ENCODE assay signal across 17 mouse cellular contexts in genomic region chr9:87894051-87894450, GRCm38 (mm10).
DNase-seq lines count a peak whose midpoint lies in the region; ATAC-seq and TF ChIP-seq lines count a peak whose summit lies in the region.
"Had no signal": no experiment of that assay in that cellular context is flagged by ENCODE, and none has a peak within 500 bp of the region (broad histone marks: within the 10 kb centered on the region; RNA-seq: fewer than 3 reads in every experiment).

No protein-coding gene starts in this region.

- no peaks in the 10 kb centered on the region for H3K36me3 ChIP-seq in forebrain, embryonic 10.5 days (replicated peaks)
- H3K36me3 ChIP-seq in forebrain, embryonic 16.5 days (ENCODE audit: control insufficient read depth, insufficient read depth) = no peaks in the 10 kb centered on the region
- H3K36me3 ChIP-seq in lung, embryonic 16.5 days (ENCODE audit: control insufficient read depth, insufficient read depth, low read length) = no peaks in the 10 kb centered on the region
- H3K36me3 ChIP-seq in forebrain, embryonic 12.5 days (replicated peaks) = no peaks in the 10 kb centered on the region
- no peaks in the 10 kb centered on the region for H3K36me3 ChIP-seq in midbrain, embryonic 15.5 days (replicated peaks)
- no peaks in the 10 kb centered on the region for H3K36me3 ChIP-seq in intestine, postnatal 0 days (ENCODE audit: control insufficient read depth, insufficient read depth)
- H3K36me3 ChIP-seq: liver, embryonic 13.5 days had no signal

- 39% methylated on average over 4 of the region's 4 CpGs for WGBS in forebrain, embryonic 10.5 days
- WGBS in forebrain, embryonic 16.5 days = 11% methylated on average over 4 of the region's 4 CpGs
- 19% methylated on average over 4 of the region's 4 CpGs for WGBS in lung, embryonic 16.5 days
- WGBS in forebrain, embryonic 12.5 days = 16% methylated on average over 4 of the region's 4 CpGs
- WGBS in midbrain, embryonic 15.5 days = 8% methylated on average over 4 of the region's 4 CpGs
- WGBS in intestine, postnatal 0 days = 42% methylated on average over 4 of the region's 4 CpGs

- no peaks in the 10 kb centered on the region for H3K9me3 ChIP-seq in forebrain, embryonic 10.5 days
- H3K9me3 ChIP-seq in forebrain, embryonic 16.5 days (ENCODE audit: control insufficient read depth, low read length) = no peaks in the 10 kb centered on the region
- peaks cover 2% of the 10 kb centered on the region; the same call in 1 of the 2 replicates for H3K9me3 ChIP-seq in lung, embryonic 16.5 days (ENCODE audit: control insufficient read depth, low read length)
- no peaks in the 10 kb centered on the region for H3K9me3 ChIP-seq in forebrain, embryonic 12.5 days
- H3K9me3 ChIP-seq in midbrain, embryonic 15.5 days = no peaks in the 10 kb centered on the region
- no peaks in the 10 kb centered on the region for H3K9me3 ChIP-seq in intestine, postnatal 0 days (ENCODE audit: control insufficient read depth)
- H3K9me3 ChIP-seq: liver, embryonic 13.5 days had no signal

- 0 out of 2 replicates have a peak overlapping the region, but pooled peaks have one; percentile 25 for H3K27ac ChIP-seq in forebrain, embryonic 10.5 days
- H3K27ac ChIP-seq in forebrain, embryonic 16.5 days (ENCODE audit: low read length) = no peak overlapping the region
- H3K27ac ChIP-seq in lung, embryonic 16.5 days (ENCODE audit: low read length) = no peak overlapping the region
- no peak overlapping the region for H3K27ac ChIP-seq in forebrain, embryonic 12.5 days
- H3K27ac ChIP-seq in midbrain, embryonic 15.5 days = no peak overlapping the region
- H3K27ac ChIP-seq in intestine, postnatal 0 days (ENCODE audit: low read depth, low read length) = no peak overlapping the region
- H3K27ac ChIP-seq: heart, adult 2 months; liver, embryonic 13.5 days had no signal

- H3K4me1 ChIP-seq in forebrain, embryonic 10.5 days = peaks cover 14% of the 10 kb centered on the region
- peaks cover 3% of the 10 kb centered on the region; the same call in 1 of the 2 replicates for H3K4me1 ChIP-seq in forebrain, embryonic 16.5 days (replicated peaks; ENCODE audit: control insufficient read depth, insufficient read depth, low read length)
- no peaks in the 10 kb centered on the region; the same call in 1 of the 2 replicates for H3K4me1 ChIP-seq in lung, embryonic 16.5 days (replicated peaks; ENCODE audit: control insufficient read depth, insufficient read depth, low read length)
- H3K4me1 ChIP-seq in forebrain, embryonic 12.5 days = peaks cover 13% of the 10 kb centered on the region
- peaks cover 9% of the 10 kb centered on the region; the same call in 1 of the 2 replicates for H3K4me1 ChIP-seq in midbrain, embryonic 15.5 days
- no peaks in the 10 kb centered on the region for H3K4me1 ChIP-seq in intestine, postnatal 0 days (replicated peaks; ENCODE audit: control insufficient read depth, insufficient read depth, low read length)
- H3K4me1 ChIP-seq: liver, embryonic 13.5 days had no signal

- H3K27me3 ChIP-seq in forebrain, embryonic 10.5 days (ENCODE audit: poor library complexity, severe bottlenecking) = no peaks in the 10 kb centered on the region
- H3K27me3 ChIP-seq in forebrain, embryonic 16.5 days (replicated peaks; ENCODE audit: control insufficient read depth, insufficient read depth, low read length) = no peaks in the 10 kb centered on the region
- H3K27me3 ChIP-seq in lung, embryonic 16.5 days (ENCODE audit: control insufficient read depth, insufficient read depth, low read depth, low read length) = no peaks in the 10 kb centered on the region
- H3K27me3 ChIP-seq in forebrain, embryonic 12.5 days = no peaks in the 10 kb centered on the region
- no peaks in the 10 kb centered on the region for H3K27me3 ChIP-seq in midbrain, embryonic 15.5 days (replicated peaks)
- H3K27me3 ChIP-seq in intestine, postnatal 0 days (replicated peaks; ENCODE audit: control insufficient read depth, insufficient read depth, low read length) = no peaks in the 10 kb centered on the region
- H3K27me3 ChIP-seq: liver, embryonic 13.5 days had no signal

- no peak for TF ChIP-seq CTCF in intestine, postnatal 0 days (IDR thresholded peaks at IDR 0.05; ENCODE audit: low read depth)

- no peak overlapping the region for H3K4me2 ChIP-seq in forebrain, embryonic 16.5 days (ENCODE audit: low read length)
- no peak overlapping the region for H3K4me2 ChIP-seq in lung, embryonic 16.5 days (ENCODE audit: low read depth, low read length)
- H3K4me2 ChIP-seq in forebrain, embryonic 12.5 days = no peak overlapping the region
- no peak overlapping the region for H3K4me2 ChIP-seq in midbrain, embryonic 15.5 days
- no peak overlapping the region for H3K4me2 ChIP-seq in intestine, postnatal 0 days (replicated peaks; ENCODE audit: low read depth)
- H3K4me2 ChIP-seq: liver, embryonic 13.5 days had no signal

- H3K4me3 ChIP-seq in forebrain, embryonic 10.5 days = no peak overlapping the region
- no peak overlapping the region for H3K4me3 ChIP-seq in forebrain, embryonic 16.5 days (replicated peaks; ENCODE audit: low read length)
- H3K4me3 ChIP-seq in lung, embryonic 16.5 days (ENCODE audit: low read length) = no peak overlapping the region
- H3K4me3 ChIP-seq in forebrain, embryonic 12.5 days (replicated peaks) = no peak overlapping the region
- H3K4me3 ChIP-seq in midbrain, embryonic 15.5 days = no peak overlapping the region
- H3K4me3 ChIP-seq in intestine, postnatal 0 days (ENCODE audit: low read depth, low read length) = no peak overlapping the region
- H3K4me3 ChIP-seq: heart, adult 2 months; liver, embryonic 13.5 days had no signal

- no peak for ATAC-seq in forebrain, embryonic 16.5 days
- ATAC-seq in lung, embryonic 16.5 days (ENCODE audit: low read depth) = peak; percentile 12; the same call in 1 of the 2 replicates
- ATAC-seq in forebrain, embryonic 12.5 days (ENCODE audit: low FRiP score) = 0 out of 2 replicates have a peak, but pooled peaks have one; percentile 43
- peak; percentile 86 for ATAC-seq in midbrain, embryonic 15.5 days (replicated peaks)
- ATAC-seq in intestine, postnatal 0 days = no peak
- no peak for ATAC-seq in megakaryocyte-erythroid progenitor cell, adult 5-6 weeks (replicated peaks; ENCODE audit: low FRiP score, low TSS enrichment, poor library complexity, severe bottlenecking)
- ATAC-seq: inflammation-experienced regulatory T-cells, adult 6 months had no signal

- H3K9ac ChIP-seq in forebrain, embryonic 16.5 days (replicated peaks; ENCODE audit: low read depth, low read length) = no peak overlapping the region
- no peak overlapping the region for H3K9ac ChIP-seq in lung, embryonic 16.5 days (ENCODE audit: low read length)
- H3K9ac ChIP-seq in forebrain, embryonic 12.5 days = no peak overlapping the region
- no peak overlapping the region for H3K9ac ChIP-seq in midbrain, embryonic 15.5 days
- no peak overlapping the region for H3K9ac ChIP-seq in intestine, postnatal 0 days (ENCODE audit: low read depth, low read length)
- H3K9ac ChIP-seq: liver, embryonic 13.5 days had no signal

- DNase-seq in forebrain, embryonic 10.5 days (ENCODE audit: extremely low spot score, low spot score) = no peak
- no peak for DNase-seq in lung, postnatal 4 days
- DNase-seq: adrenal gland, adult 2 months; cerebellum, adult 18-20 months; heart, adult 2 months; heart, postnatal 36 days; liver, embryonic 13.5 days; lung, postnatal 36 days; right cerebral cortex, postnatal 14 days; thymus, postnatal 25 days had no signal

Comparison
In these comparisons a context has a peak if more than half of its experiments do, and no peak if none do; other contexts are left out.
1. ATAC-seq: peak in lung, embryonic 16.5 days (single experiment), forebrain, embryonic 12.5 days (single experiment) and midbrain, embryonic 15.5 days (single experiment); none in forebrain, embryonic 16.5 days (single experiment), intestine, postnatal 0 days (single experiment) and megakaryocyte-erythroid progenitor cell, adult 5-6 weeks (single experiment).